Mouse (Mus musculus): ENCODE measurements around the gene Shb.

The Shb gene

GRCm38 (mm10) chr4:45481431-45481830 is 50.8 kb downstream of the Shb start:
- no peak for DNase-seq

- DNase-seq, result peak; percentile 27
These were observed 51.7 kb downstream of the Shb start for GRCm38 (mm10) chr4:45480595-45480994.

GRCm38 (mm10) chr4:45479433-45479832 is 52.8 kb downstream of the Shb start:
- DNase-seq, result peak; percentile 52

- no peak for DNase-seq
These were observed 54.1 kb downstream of the Shb start for GRCm38 (mm10) chr4:45478178-45478577.

- DNase-seq, result no peak
These were observed 55.2 kb downstream of the Shb start for GRCm38 (mm10) chr4:45477047-45477446.

GRCm38 (mm10) chr4:45474832-45475231 is 57.4 kb downstream of the Shb start:
- DNase-seq, result peak; percentile 35

- peak; percentile 8 for DNase-seq
These were observed 58.1 kb downstream of the Shb start for GRCm38 (mm10) chr4:45474131-45474530.

GRCm38 (mm10) chr4:45473129-45473528 is 59.1 kb downstream of the Shb start:
- peak; percentile 84 for DNase-seq

GRCm38 (mm10) chr4:45472706-45473105 is 59.6 kb downstream of the Shb start:
- peak; percentile 13 for DNase-seq

- peak; percentile 62 for DNase-seq
These were observed 60.4 kb downstream of the Shb start for GRCm38 (mm10) chr4:45471654-45472556.

- DNase-seq, result peak; percentile 9
These were observed 63.2 kb downstream of the Shb start for GRCm38 (mm10) chr4:45469057-45469456.

- peak; percentile 40 for DNase-seq
These were observed 63.8 kb downstream of the Shb start for GRCm38 (mm10) chr4:45468507-45468906.

GRCm38 (mm10) chr4:45467115-45467912 is 65.0 kb downstream of the Shb start:
- peak; percentile 79 for DNase-seq

GRCm38 (mm10) chr4:45464941-45465340 is 67.3 kb downstream of the Shb start:
- no peak for DNase-seq

- DNase-seq, result no peak
These were observed 67.7 kb downstream of the Shb start for GRCm38 (mm10) chr4:45464528-45464927.

- DNase-seq, result no peak
These were observed 68.1 kb downstream of the Shb start for GRCm38 (mm10) chr4:45464123-45464522.

GRCm38 (mm10) chr4:45462628-45463027 is 69.6 kb downstream of the Shb start:
- DNase-seq, result no peak

- peak; percentile 72 for DNase-seq
These were observed 70.6 kb downstream of the Shb start for GRCm38 (mm10) chr4:45461661-45462060.

GRCm38 (mm10) chr4:45459375-45459774 is 72.9 kb downstream of the Shb start:
- DNase-seq, result peak; percentile 56

- no peak for DNase-seq
These were observed 74.7 kb downstream of the Shb start for GRCm38 (mm10) chr4:45457543-45457942.

- DNase-seq, result no peak
These were observed 77.3 kb downstream of the Shb start for GRCm38 (mm10) chr4:45455001-45455400.

- DNase-seq, result peak; percentile 70
These were observed 78.9 kb downstream of the Shb start for GRCm38 (mm10) chr4:45453271-45453851.

GRCm38 (mm10) chr4:45452569-45453111 is 79.6 kb downstream of the Shb start:
- peak; percentile 76 for DNase-seq
